Mouse (Mus musculus): ENCODE results near the gene Lcn5.

Lcn5 gene

GRCm38 (mm10) chr2:25657652-25658051 lies at the start of gene Lcn5:
Lcn5 (plus strand) TSS chr2:25657952.

DNA sequence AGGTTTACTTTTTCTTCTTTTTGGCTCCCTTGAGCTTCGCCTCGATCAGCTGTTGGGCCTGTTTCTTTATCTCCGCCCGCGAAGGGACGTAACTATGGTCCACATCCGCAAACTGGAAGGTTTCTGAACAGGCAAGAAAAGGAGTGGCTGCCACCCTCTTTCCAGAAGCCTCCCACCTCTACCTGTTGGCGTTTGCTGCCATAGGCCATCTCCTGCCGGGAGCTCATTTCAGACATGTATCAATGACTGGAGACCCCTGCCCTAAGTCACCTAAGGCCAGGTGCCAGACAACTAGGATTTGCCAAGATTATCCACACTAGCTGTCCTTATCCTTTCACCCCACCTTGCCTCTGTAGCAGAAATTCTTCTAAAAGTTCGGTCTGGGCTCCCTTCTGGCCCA lies 49.1 kb upstream of the Lcn5 start:
- WGBS: 56% methylated on average over 10 of the region's 10 CpGs

DNA sequence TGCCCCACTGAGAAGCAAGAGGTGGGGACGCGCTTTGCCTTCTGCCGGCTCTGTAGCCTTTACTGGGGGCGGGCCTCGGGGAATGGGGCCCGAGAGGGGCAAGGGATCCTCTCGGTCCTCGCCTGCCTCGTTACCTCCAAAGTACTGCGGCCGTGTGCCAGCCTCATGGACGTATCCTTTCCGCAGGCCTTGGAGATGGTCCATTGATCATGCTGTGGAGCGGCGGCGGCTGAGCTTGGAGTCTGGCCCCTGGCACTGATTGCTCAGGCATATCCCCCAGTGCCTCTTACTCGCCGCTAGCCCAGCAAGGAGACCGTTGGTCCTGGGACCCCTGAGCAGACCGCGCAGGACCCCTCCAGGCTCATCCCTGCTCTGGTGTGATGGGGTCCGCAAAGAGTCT lies 41.4 kb upstream of the Lcn5 start:
- 14% methylated on average over 22 of the region's 22 CpGs for WGBS

GRCm38 (mm10) chr2:25617578-25617977 lies 40.2 kb upstream of the Lcn5 start, which contains the start of gene Ccdc183:
Ccdc183 (minus strand) TSS chr2:25617678.
- WGBS: 93% methylated on average over 3 of the region's 3 CpGs

DNA sequence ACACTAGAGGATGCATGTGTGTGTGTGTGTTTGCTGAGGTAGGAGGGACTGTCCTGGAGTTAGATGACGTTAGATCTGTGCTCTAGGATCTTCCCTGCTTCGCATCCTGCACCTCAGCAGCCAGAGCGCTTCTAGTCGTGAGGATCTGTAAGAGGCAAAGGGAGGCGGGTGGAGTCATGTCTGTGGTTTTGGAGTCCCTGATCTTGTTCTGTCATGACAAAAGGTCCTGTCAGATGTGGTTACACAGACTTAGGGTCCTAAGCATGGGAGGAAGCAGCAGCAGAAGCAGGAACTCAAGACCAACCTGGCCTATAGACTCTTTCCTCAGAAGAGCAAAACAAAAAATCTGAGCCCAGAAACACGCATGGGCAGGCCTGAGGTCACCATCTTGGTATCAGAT lies 37.4 kb upstream of the Lcn5 start:
- WGBS: 87% methylated on average over 6 of the region's 6 CpGs

DNA sequence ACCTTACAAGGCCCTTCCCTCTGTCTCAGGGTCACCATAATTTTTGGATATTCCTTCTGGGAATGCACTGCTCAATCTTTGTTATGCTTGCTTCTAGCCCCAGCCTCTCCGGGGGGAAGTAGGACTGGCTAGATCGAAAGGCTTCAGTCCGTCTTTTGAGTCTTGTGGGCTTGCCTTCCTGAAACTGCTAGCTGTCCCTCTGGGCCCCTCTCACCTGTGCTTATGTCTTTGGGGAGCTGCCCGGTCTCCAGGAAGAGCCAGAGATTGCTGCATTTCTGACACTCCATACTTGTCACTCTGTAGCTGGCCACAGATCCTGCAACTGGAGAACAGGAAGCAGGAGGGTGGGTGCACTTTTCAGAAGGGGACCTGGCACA lies 36.9 kb upstream of the Lcn5 start:
- WGBS: 78% methylated on average over 4 of the region's 4 CpGs

DNA sequence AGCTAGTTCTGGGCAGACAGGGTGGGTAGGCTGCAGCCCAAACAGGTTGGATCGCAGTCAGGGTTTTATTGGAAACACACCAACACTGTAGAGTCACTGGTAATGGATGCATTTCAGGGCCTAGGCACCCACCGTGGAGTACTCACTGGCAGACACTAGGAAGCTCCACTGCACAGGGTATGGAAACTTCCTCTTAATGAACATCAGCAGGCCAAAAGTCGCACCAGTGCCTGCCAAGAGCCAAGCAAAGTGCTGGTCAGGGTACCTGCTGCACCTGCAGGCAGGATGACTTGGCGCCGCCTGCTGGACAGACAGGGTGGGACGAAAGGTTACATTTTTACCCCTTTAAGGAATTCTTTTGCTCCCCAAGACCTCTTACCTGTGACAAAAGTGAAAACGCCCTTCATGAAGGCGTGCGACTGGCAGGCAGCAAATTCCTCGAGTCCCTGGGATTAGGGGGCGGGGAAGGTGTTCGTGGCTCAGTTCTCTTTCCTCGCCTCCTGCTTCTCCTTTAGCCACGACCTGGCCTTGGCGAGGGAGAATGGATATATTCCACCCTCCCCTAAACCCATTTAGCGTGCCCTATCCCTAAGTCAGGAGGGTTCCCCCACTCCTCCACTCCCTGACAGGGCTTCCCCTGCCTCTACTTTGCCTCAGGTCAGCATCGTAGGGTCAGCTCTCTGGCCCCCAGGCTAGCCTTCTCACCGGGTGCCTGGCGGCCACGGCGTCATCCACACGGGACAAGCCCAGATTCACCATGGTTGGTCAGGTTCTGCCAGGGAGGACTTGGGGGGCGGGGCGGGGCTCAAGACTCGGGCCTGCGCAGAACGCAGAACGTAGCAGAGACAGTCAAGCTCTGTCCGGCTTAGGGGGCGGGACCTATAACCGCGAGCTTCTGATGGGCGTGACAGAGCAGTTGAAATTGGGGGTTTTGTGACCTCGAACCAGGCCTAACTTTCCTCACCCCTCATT lies 36.2 kb upstream of the Lcn5 start, which contains the start of gene Tmem141:
Gene Tmem141, minus strand, starts transcription at position 777 of the 972 bp plus-strand sequence.
- 3% methylated on average over 34 of the region's 34 CpGs for WGBS

DNA sequence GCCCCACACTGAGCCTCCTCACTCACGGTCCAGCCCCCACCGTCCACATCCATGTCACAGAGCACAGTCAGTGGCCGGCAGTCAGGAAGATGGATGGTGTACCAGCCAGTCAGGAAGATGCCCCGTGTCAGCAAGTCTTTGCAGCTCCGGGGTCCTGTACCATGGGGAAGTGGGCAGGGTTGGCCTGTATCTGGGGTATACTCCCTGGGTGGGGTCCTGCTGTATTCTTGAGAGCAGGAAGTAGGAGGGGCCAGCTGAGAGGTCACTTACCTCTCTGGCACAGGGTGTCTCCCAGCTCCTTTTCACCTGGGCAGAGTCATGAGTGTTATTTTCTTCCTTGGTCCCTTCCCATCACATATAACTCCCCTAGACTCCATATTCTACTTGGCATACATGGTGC lies 31.8 kb upstream of the Lcn5 start:
- WGBS: 72% methylated on average over 5 of the region's 5 CpGs

DNA sequence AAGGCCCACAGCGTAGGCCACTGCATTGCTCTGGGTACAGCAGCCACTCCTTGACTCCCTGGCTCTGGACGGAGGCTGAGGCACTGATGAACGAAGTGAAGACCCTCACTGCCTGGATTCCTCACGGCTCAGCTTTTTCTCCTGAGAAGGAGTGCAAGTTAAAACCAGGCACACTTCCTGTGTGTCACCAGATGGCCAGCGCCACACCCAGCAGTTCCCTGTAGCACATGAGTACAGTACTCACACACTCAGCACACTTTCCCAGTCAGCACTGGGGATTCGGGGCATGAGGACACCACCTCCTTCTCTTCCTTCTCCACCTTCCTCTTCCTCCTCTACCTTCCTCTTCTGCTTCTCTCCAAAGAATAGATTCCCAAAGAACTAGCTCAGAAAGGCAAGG lies 29.9 kb upstream of the Lcn5 start, which contains the start of gene Fcna:
Gene Fcna, minus strand, starts transcription at position 220 of the 400 bp plus-strand sequence.
- 72% methylated on average over 6 of the region's 6 CpGs for WGBS

GRCm38 (mm10) chr2:25628738-25629137 lies 29.0 kb upstream of the Lcn5 start:
- 60% methylated on average over 4 of the region's 4 CpGs for WGBS

GRCm38 (mm10) chr2:25633616-25634015 lies 24.1 kb upstream of the Lcn5 start:
- WGBS: 85% methylated on average over 3 of the region's 3 CpGs

DNA sequence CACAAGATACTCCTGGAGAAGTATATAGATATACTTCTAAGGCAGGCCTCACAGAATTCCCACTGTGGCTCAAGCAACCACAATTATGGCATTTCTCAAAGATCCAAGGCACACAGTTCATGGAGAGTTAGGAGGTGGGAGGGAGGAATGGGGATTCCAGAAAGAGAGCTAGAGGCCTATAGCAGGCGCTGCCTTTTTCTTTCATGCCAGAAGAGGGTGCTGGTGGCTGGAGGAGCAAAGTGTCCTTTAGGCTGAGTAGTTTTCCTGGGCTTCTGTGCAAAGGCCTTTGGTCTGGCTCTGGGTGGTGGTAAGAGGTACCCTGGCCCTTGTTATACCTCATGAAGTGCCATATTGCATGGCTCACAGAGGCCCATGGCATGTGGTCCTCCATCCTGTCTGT lies 23.7 kb upstream of the Lcn5 start:
- 85% methylated on average over 1 of the region's 1 CpGs for WGBS

DNA sequence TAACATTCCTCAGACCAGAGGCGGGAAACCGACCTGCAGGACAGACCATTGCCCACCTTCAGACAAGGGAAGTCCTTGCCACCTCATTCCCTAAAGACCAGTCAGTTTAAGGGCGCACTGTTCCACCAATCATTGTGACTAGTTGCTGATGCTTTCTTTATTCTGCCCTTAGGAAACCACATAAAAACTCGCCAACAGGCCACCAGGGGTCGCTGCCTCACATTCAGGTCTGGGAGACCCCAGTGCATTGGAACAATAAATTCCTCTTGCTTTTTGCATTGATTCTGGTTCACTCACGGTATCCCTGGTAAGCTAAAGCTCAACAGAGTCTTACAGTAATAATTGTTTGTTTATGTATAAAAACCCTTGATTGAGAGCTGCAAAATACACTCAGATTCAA lies 17.9 kb upstream of the Lcn5 start:
- WGBS: 29% methylated on average over 6 of the region's 6 CpGs

DNA sequence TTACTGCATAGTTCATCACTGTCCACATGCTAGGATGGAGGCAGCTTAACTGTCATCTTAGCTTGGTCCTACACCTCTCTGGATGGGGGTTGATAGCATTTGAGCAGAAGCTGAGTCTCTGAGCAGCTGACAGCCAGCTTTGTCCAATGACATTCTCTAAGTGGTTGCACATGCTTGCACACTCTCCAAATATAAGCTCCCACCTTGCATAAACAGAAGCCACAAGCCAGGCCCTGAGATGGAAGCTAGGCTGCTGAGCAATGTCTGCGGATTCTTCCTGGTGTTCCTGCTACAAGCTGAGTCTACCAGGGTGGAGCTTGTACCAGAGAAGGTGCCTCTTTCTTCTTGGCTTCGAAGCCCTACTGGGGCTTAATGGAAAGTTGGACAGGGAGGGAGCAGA lies 4.8 kb upstream of the Lcn5 start, which contains the start of gene Lcn8:
Gene Lcn8, plus strand, starts transcription at position 219 of the 400 bp plus-strand sequence.
- WGBS: 79% methylated on average over 2 of the region's 2 CpGs

GRCm38 (mm10) chr2:25654502-25654901 lies 3.2 kb upstream of the Lcn5 start:
- 70% methylated on average over 1 of the region's 1 CpGs for WGBS

- 72% methylated on average over 4 of the region's 4 CpGs for WGBS
Measured at GRCm38 (mm10) chr2:25656691-25657090, 1.1 kb upstream of the Lcn5 start.

DNA sequence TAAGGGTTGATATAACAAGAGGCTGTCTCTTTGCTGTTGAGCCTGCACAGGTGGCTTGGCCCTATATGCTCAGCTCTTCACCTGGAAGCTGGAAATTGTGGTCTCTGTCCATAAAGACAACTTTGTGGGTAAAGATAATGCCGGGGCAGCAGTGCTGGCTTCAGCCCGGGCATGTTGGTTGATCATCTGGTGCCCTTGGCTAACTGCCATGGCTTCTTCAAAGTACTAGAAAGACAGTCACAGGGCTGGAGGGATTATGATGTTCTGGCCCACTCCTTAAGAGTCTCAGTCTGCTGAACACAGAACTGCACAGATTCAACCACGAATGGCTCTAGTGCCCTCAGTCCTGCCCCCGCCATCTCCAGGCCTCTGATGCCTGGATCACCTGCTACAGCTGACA lies 506 bp upstream of the Lcn5 start:
- 64% methylated on average over 4 of the region's 4 CpGs for WGBS

DNA sequence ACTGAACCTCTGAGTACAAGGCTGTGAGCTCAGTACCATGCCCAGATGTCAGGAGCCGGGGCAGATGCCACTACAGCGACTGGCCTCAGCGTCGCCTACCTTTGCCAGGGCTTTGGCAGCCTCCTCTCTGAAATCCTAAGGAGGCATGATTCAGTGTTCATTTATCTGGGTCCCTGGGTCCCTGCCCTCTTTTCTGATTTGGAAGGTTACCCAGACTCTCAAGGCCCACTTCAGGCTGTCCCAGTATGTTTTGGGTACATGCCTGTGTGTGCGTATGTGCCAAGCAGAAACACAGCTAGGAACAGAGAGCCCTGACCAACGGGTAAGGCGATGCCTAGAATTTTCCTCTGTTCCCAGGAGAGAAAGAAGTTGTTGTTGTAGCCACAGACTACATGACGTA lies 2.5 kb downstream of the Lcn5 start:
- WGBS: 90% methylated on average over 8 of the region's 8 CpGs

- 86% methylated on average over 6 of the region's 6 CpGs for WGBS
Measured at GRCm38 (mm10) chr2:25661245-25661970, 3.7 kb downstream of the Lcn5 start.

DNA sequence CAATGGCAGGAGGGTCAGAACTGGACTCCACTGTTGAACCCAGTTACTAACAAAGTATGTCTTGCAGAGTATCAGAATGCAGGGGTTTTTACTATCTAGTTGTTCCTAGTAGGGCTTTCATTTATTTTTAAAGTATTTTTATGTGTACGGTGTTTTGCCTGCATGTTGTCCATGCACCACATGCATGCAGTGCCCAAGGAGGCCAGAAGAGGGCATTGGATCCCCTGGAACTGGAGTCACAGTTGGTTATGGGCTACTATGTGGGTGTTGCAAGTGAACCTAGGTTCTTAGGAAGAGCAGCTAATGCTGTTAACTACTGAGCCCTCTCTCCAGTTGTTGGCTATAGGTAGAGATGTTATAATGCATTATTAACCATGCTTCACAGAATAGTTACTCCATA lies 5.8 kb downstream of the Lcn5 start:
- WGBS: 48% methylated on average over 1 of the region's 1 CpGs

DNA sequence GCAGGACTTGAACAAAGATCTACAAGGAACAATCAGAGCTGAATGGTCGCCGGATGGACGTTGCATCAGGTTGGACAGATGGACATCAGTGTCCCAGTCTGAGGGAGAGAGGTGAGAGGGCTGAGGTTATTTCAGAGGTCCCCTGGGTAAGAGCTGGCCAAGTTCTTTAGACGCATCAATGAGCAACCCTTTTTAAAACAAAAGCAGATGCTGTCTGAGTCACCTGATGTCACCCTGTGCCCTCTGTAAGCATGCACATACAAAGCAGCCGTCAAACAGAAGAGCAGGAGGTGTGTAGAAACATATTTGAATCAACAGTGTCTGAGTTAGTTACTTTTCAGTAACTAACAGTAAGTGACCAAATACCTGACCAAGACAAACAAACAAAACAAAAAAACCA lies 6.4 kb downstream of the Lcn5 start:
- WGBS: 83% methylated on average over 5 of the region's 5 CpGs

GRCm38 (mm10) chr2:25666516-25666915 lies 8.8 kb downstream of the Lcn5 start:
- WGBS: 59% methylated on average over 1 of the region's 1 CpGs

DNA sequence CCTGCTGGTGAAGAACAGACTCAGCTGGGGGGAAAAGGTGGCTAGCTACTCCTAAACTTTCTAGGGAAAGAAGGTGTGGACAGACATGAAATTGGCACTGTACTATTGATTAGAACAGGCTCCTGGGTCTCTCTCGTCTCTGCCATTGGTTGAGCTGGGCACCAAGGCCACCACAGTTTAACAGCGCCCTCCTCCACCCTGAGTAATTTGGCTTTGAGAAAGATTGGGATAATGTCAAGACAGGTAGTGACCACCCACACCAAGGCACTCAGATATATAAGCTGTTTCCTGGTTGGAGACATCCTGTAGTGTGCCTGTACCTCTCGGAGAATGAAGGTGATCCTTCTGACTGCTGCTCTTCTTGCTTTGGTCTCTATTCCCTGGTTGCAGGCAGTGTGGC lies 18.7 kb downstream of the Lcn5 start, which contains the start of gene Lcn6:
Gene Lcn6, plus strand, starts transcription at position 301 of the 400 bp plus-strand sequence.
- WGBS: 94% methylated on average over 3 of the region's 3 CpGs
